Mouse (Mus musculus): ENCODE data around the gene Cdc20b.
A peak's percentile ranks its signal among the peaks of the same experiment; 100 is the strongest.

Cdc20b gene

DNA sequence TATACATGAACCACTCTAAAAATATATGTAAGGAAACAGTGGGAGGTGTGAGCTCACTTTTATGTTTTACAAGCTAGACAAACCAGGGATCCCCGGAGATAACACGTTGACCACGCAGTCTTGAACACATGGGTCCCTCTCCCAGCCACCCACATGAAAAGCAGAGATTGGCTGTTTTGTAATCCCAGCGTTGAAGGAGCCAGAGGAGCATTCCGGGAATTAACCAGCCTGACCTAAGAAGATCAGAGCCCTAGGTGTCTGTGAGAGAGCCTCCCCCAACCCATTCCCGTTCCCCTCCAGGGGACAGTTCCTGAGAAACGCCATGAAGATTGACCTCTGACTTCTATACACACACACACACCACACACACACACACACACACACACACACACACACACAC lies 3.6 kb upstream of the Cdc20b start:
- DNase-seq (ENCODE audit: low spot score) = no peak

DNA sequence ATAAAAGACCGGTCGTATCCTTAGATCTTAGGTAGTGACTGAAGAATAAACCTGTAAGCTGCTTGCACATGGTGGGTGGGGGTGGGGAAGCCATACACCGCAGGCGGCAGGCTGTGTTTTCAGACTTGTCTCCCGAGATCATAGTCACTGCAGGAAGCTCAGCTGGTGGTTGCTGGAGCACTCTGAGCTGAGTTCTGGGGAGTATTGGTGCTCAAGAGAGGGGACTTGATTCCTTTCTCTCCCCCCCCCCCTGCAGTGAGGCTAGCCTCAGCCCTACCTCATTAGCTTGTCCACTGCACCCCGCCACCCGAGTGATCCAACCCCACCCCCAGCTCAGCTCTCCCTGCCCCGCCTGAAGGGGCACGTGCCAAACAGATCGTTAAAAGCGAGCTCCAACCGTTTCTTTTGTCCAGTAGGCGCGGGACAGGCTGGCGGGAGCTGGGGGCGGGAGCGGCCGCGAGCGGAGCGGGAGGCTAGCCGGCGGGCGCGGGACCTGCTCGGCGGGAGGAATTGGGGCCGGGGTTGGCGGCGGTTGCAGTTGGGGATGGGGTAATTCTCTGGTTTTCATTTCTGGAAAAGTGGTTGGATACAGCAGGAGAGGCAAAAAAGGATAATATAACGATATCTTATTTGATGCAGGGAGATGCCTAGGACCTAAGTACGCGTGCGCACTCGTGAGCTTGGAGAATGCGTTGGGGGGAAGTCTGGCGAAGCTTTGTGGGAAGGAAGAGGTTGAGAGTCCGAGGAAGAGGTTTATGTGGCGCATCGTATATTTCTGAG lies 2.9 kb upstream of the Cdc20b start:
- no peak for DNase-seq (ENCODE audit: low spot score)

DNA sequence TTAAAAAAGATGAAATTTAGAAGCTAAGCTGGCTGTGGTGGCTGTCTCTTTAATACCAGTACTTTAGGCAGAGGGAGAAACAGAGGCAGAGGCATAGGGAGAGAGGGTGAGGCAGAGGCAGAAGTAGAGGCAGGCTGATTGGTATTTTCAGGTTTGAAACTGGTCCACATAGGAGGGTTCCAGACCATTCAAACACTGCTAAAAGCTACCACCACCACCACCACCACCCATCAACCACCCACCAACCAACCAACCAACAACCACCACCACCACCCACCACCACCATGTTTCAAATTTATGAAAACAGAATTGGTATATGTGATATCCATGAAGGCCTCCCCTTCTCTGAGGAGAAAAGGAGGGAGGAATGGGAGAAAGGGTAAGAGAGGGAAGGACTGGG lies 2.1 kb upstream of the Cdc20b start:
- no peak for DNase-seq (ENCODE audit: low spot score)

DNA sequence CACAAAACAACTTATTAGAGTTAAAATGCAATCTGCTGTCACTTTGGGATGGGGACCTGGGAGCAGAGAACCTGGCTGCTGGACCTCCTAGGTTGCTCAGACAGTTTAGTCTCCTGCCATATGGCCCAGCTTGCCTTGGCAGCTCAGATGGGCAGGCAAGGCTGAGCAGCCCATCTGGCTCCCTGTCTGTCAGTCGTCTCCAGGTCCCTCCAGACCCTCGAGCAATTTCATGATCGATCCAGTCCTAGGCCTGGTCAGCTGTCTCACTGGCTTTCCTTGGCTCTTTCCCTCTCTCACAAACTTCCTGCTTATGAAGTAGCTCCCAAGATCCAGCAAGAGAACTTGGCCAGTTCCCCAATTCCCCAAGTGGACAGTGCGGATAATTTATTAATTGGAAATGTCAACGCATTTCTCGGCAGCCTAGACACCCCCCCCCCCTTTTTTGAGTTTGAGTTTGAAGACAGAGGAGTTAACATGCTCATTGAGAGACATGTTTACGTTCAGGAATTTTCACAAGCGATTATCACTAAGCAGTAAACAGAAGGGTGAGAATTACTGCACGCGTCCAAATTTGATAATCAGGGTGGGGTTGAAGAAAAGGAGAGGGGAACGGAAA lies 532 bp upstream of the Cdc20b start:
- no peak for DNase-seq (ENCODE audit: low spot score)

DNA sequence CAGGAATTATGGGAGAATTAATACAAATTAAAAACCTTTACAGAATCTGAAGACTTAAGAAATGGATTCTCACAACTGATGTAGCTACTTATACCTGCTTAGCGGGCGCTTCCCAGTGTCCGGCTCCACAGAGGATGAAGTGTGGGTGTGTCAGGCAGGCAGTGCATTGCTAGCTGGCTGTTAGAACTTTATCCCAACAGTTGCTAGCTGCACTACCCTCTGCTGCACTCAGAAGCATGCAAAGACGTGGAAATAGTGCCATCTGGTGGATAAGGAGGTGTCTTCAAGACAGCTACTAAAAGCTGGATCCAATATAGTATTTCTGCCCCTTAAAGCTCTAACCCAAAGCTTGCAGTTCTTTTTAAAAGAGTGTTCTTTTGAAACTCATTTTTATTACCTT lies 941 bp downstream of the Cdc20b start:
- peak; percentile 34 for DNase-seq (ENCODE audit: low spot score)

DNA sequence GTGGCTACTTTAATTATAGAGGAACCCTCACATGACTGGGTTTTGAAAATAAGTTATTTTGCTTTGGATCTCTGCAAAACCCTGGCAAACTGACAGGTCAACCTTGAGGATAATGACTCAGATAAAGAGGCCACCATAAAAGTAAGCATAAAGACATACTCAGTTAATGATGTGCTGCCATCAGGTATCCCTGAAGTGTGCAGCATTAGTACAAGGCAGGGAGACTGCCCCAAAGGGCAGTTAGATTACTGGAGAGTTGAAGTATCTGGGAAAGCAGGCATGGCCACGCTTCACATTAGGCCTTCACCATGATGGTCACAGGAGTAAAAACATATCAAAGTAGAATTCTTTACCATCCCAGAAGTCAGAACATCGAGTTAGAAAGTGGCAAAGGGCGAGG lies 10.0 kb downstream of the Cdc20b start:
- DNase-seq (ENCODE audit: low spot score) = no peak

DNA sequence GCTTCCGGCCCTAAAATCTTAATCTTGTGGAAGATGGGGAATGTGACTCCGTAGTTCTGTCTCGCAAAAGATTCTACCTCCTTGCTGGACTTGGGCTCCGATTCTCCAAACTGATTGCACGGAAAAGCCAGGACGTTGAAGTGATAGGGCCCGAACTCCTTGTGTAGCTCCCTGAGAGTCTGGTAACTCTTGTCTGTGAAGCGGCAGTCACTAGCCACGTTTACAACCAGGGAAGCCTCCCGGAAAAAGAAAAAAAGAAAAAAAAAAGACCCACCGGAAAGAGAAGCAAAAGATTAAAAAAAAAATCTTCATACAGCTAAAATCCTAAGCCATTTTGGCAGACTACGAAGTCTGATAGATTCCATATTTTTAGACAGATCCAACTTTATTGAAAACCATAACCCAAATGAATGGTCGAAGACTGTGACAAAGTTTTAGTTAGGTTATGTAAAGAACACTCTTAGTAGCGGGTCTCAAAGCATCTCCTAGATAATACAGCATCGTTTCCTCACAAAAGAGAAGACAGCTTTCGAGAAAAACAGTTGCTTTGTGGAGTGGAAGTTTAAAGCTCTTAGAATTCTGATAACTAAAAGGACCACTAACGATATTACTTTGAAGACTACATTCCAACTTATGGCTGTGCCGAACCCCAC lies 10.7 kb downstream of the Cdc20b start:
- DNase-seq (ENCODE audit: low spot score) = no peak

DNA sequence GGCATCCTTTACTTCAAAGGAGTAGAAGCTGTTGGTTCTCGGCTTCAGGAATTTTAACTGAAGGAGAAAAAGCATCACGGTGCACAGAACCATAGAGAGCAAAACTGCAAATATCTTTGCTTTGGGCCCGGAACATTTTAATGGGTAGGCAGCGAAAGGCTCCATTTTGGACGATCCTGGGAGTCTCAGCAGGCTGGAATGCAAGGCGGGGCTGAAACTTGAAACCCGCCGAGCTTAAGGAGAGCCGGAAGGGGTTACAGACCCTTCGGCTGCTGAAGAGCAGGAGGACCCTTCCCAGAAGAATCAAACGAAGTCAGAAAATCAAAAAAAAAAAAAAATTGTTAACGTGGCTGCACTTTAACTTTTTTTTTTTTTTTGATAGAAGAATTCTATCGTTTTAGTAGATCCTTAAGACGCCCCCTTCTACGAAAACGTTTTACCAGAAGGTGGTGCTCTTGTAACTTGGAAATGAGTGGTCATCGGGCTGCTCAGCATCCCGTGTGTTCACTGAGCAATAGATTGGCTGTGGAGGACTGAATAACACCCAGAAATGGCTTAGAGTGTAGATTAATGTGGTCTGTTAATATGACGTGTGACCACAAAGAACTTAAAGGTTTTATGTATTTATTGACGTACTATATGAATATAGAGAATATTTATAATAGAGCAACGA lies 11.4 kb downstream of the Cdc20b start, which contains the start of gene Gpx8:
Gene Gpx8, minus strand, starts transcription at position 200 of the 673 bp plus-strand sequence.
- no peak for DNase-seq (ENCODE audit: low spot score)

DNA sequence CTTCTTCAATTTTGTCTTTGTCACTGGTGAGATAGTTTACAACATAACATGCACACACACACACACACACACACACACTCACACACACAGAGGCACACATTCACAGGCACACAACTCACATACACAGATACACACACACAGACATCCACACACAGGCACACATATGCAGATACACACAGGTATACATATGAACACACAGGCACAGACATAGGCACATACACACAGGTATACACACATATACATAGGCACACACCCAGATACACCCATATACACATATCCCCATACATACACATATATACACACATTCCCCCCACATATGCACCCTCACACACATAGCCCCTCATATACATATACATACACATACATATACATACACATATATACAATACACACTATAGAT lies 12.1 kb downstream of the Cdc20b start:
- DNase-seq (ENCODE audit: low spot score) = no peak

DNA sequence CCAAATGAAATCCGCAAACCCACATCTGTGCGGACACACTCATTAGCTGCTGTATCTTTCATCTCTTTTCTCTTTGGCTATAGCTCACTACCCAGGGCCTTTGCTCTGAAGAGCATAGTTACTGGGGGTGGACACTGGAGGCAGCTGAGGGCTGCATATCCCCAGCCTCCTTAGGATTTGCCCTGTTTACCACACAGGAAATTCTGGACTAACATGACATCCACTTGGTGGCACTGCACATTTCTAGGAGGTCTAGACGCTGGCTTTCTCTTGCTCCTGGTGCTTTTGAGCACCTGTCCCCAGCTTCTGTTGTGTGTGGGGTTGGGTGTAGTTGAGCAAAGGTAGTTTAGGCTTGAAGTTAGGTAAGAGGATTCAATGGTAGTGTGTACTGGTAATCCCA lies 12.7 kb downstream of the Cdc20b start:
- no peak for DNase-seq (ENCODE audit: low spot score)

DNA sequence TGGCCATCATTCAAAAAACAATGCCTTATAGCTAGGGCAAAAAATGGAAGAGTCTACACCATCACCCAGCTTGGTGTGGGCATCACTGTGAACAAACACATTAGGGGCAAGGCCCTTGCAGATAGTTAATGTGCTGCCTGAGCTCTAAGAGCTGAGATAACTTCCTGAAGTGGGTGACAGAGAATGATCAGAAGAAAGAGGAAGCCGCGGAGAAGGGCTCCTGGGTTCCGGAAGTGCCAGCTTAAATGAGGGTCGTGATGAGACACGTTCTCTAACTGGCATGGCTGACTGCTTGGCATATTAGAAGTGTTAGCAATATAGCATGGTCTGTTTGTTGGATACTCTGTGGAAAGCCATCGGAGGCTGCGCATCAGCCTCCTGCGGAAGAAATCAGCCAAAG lies 19.3 kb downstream of the Cdc20b start:
- no peak for DNase-seq (ENCODE audit: low spot score)

DNA sequence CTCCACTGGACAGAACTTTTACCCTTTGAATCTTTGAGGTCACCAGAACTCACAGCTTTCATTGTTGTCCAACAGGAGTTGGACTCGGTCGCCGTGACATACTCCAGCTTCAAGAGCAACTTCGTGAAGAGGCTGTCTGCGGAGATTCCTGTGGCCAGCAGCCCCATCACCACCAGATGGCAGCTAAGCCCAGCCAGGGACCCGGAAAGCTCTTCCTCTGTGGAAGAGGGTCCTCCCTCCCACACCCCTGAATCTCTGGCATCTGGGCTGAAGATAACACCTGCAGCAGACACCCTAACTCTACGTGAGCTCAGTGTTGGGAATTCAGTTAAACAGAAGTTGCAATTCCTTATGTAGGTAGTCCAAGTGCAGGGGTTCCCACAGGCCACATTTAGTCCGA lies 20.9 kb downstream of the Cdc20b start:
- no peak for DNase-seq (ENCODE audit: low spot score)

DNA sequence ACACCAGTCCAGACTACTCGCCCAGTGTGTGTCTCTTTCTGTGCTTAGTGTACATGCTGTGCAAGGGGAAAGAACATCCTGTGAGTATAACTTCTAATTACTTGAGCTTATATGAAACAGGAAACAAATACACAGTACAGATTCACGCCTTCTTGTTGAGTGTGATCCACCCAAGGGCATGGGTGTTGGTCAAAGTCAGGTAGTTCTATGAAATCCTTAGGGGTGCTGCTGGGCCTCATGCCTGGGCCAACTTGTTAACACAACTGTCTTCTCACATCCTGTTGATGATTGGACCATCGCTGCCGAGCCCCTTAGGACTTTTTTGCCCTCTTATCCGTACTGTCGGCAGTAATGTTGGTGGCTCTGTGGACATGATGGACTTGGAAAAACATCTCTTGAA lies 26.8 kb downstream of the Cdc20b start:
- DNase-seq (ENCODE audit: low spot score) = no peak

DNA sequence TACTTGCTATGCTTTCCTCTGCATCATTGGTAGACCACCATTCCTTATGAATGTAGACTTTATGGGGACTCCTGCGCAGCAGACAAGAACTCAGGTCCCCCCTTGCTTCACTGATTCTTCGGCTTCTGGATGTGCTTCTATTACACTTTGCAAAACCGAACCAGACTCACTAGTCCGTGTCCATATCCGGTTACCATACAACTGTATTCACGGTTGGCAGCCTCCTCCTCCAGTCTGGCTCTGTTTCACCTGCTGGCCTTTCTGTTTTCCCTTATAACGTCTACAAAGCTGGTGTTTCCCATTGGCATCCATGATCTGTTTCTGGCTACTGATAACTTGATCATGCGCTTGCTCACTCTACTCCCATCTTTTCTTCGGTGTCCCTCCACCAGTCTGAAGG lies 29.6 kb downstream of the Cdc20b start:
- DNase-seq (ENCODE audit: low spot score) = no peak

DNA sequence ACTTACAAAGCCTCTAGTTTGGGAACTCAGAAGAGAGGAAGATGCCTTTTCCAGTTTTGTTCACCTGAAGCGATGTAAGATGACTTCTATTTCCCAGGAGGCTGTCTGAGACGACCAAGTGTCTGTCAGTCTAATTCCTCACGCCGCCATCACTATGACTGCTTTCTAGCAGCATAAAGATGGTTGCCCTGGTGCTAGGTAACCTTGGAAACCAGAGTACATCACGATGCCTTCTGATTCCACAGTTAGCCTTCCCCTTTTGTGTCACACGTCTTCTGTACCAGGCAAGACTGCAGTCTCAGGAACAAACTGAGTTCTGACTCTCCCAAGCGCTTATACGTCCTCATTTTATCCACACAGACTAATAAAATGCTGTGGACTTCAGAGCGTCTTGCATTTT lies 44.1 kb downstream of the Cdc20b start:
- DNase-seq (ENCODE audit: low spot score) = no peak

DNA sequence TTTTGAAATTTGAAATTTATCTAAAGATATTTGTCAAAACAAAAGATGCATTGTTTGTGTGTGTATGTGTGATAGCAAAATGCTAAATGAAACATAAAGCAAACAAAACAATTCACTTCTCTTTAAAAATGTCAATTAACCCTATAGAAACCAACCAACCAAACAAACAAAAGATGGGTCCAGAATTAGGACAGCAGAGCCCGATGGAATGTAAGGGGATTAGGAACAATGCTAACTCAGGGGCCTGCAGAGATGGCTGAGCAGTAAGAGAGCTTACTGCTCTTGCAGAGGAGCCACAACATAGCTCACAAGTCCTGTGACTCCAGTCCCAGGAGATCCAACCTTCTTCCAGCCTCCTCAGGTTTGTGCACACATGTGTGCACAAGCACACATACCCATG lies 47.2 kb downstream of the Cdc20b start:
- DNase-seq (ENCODE audit: low spot score) = no peak

DNA sequence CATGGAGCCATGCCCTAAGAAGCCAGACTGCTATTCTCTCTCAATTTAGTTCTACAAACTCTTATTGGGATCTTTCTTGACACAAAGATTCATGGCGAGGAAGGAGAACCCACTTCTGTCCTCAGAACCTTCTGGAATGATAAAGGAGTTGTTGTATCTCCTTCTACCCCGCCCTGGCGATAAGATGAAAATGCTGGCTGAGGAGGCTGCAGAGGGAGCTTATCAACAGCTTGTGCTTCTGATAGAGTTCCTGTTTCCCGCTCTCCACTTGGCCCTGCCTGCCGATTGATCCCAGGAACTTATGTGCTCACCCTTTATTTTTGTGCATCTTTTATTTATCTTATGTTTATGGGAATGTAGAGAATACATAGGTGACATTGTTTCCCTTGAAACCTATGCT lies 49.8 kb downstream of the Cdc20b start:
- DNase-seq (ENCODE audit: low spot score) = no peak

DNA sequence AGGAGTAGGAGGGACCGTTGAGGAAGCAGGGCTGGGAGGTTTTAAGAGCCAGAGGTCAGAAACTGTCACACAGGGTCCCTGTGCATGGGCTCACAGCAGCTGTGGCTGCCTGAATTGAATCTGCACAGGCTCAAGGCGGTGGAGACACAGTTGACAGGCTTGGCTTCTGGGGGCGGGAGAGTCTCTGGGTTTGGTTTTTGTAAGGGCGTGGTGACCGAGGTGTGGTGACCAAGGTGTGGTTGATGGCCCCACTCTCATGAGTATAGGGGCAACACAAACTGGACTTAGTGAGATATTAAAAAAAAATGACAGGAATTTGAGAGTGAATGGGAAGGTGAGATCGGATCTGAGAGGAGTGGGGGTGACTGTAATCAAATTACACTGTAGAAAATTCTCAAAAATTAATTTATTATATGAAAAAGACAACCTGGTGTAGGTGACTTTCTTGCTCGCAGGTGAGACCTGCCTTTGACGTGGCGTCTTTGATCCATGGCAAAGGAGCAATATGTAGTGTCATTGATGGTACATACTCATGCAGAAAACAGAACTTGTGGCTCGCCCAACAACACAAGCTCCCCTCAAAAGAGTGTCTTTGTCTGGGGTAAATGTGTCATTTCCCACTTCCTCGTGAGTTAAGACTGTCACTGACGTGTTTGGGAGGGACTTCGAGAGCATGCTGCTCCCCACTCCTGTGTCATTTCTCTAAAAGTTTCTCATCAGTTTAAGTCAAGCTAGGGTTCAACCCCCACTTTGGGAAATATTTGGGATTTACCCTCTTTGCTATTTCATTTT lies 52.5 kb downstream of the Cdc20b start:
- DNase-seq (ENCODE audit: low spot score) = no peak

DNA sequence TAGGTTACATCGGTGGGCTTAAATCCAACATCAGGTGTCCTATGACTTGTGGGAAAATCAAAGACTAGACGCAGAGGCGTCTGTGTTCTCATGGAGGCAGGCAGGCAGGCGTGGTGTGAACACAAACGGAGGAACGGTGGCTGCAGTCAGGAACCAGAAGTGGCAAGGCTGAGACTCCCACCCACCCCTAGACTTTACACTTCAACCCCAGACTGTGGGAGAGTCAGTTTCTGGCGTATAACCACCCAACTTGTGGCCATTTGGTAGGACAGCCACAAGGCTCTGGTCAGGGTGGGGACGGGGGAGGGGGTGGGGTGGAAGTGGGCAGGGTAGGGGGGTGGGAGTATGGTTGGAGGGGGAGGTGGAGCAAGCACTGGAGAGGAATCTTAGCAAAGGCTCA lies 55.6 kb downstream of the Cdc20b start:
- no peak for DNase-seq (ENCODE audit: low spot score)

DNA sequence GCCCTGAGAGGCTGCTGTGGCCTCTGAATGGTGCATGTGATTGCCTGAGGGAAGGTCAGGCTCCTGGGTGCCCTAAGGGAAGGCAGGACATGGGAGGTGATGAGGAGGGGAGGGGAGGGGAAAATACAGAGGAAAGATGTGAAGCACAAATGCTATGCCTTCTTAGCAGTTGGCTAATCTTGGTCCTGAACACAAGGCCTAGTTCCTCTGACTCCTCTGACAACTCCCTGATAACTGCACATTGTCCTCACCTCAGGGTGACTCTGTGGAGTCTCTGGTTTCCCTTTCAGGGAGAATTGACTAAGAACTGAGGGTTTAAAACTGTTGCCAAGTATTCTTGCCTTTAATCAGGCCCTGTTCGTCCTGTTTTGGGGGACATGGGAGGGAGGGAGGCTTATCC lies 59.7 kb downstream of the Cdc20b start:
- DNase-seq (ENCODE audit: low spot score) = no peak

DNA sequence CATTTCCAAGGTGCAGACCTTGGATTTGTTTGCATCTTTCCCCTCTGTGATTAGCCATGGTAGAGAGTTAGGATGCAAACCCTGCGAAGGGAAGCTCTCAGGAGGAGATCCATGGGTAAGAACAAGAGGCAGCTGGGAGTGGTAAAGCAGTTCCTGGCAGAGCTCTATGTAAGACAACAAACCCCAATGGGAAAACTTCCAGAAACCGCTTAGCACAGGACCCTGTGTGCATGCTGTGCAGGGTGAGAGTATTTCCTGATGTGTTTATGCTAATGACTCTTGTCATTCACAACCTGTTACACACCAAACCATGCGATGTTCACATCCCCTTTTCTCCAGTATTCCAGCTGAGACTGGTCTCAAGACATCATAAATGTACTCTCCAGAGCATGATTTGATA lies 62.1 kb downstream of the Cdc20b start:
- DNase-seq (ENCODE audit: low spot score) = no peak

DNA sequence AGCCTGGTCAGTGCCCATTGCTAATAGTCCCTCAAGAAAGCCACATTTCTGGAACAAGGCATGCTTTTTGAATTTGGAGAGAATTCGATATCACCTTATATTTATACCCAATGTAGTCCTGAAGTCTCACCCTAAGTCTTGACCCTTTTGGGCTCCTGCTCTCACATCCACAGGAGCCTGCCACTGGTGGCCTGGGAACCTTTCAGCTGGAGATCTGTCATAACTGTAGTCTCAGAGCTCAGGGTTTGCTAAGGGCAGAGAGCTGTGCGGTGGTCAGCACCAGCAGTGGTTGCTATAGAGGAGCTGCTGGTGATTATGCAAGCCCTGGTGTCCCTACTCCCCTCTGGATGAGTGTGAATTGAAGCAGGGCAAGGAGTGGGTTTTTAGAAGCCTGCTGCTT lies 63.5 kb downstream of the Cdc20b start:
- no peak for DNase-seq (ENCODE audit: low spot score)

Data from spleen, adult 12 weeks (tissue).